Mouse (Mus musculus): Measurements from ENCODE around the gene Gm5089. TPM values are rescaled to one million over a fixed set of nuclear protein-coding genes. Genes with fewer than 3 reads are reported as not detected.
"Not testable (repeated sequence)": the region's sequence is repeated elsewhere in the genome, so short reads cannot be mapped to it uniquely, and the experiment has no call there.

Gene Gm5089
- total and polyA plus RNA-seq, 3 experiments: not detected

DNA sequence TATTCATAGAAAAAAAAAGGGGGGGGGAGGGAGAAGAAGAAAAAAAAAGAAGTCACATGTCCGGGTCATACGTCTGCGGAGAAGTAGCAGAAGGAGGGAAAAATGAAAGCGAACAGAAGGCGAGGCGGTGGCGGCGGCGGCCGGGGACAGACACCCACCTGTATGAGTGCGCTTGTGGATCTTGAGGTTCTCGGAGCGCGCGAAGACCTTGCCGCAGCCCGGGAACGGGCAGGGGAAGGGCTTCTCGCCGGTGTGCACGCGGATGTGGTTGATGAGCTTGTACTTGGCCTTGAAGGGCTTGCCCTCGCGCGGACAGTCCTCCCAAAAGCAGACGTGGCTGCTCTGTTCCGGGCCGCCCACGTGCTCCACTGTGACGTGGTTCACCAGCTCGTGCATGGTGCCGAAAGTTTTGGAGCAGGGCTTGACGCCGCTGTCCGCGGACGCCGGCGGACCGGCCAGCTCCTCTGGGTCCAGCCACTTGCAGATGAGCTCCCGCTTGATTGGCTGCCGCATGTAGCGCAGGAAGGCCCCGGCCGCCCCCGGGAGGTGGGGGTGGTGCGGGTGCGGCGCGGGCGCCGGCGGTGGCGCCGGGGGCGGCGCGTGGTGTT, 12.9 kb upstream of the Gm5089 start:
- peak overlapping the region; percentile 93 to 94 for H3K4me3 ChIP-seq (ENCODE audit: control insufficient read depth in 1 of 2, insufficient read depth in 1 of 2, low read depth in 2 of 2, low read length in 2 of 2)
- peak; percentile 83 for DNase-seq (ENCODE audit: low read depth, low spot score)
- H3K4me1 ChIP-seq (ENCODE audit: control insufficient read depth in 1 of 2, insufficient read depth in 2 of 2, low read length in 2 of 2): peaks cover 13 to 14% of the 10 kb centered on the region in 2 experiments
- peak overlapping the region; percentile 84 for H3K27ac ChIP-seq (ENCODE audit: control insufficient read depth, low read depth, low read length)
- not testable (repeated sequence) for H3K9me3 ChIP-seq (replicated peaks; ENCODE audit: insufficient read depth, low read length); H3K27me3 ChIP-seq (ENCODE audit: control insufficient read depth in 1 of 2, insufficient read depth in 2 of 2, low read length in 2 of 2)
- peak overlapping the region; percentile 93 for H3K9ac ChIP-seq (ENCODE audit: control insufficient read depth, low read depth, low read length, poor library complexity, severe bottlenecking)
- peaks cover 50% of the 10 kb centered on the region for H3K79me2 ChIP-seq (ENCODE audit: control insufficient read depth, insufficient read depth, low read length, poor library complexity)
- TF ChIP-seq POLR2A (IDR thresholded peaks at IDR 0.05; ENCODE audit: control insufficient read depth in 1 of 2, insufficient read depth in 1 of 2, low read depth in 1 of 2, low read length in 2 of 2, poor library complexity in 1 of 2) (0 out of 4 replicates have a peak, but pooled peaks of 1 of the 2 experiments have one; percentile 45), MAZ (IDR thresholded peaks at IDR 0.05; ENCODE audit: low read depth, low read length) (peak; percentile 61; the same call in 1 of the 2 replicates), SMC3 (IDR thresholded peaks at IDR 0.05; ENCODE audit: low read depth, low read length) (0 out of 2 replicates have a peak, but pooled peaks have one; percentile 1), ZNF384 (IDR thresholded peaks at IDR 0.05; ENCODE audit: low read depth, low read length) (peak; percentile 81), USF1 (IDR thresholded peaks at IDR 0.05; ENCODE audit: low read depth, low read length) (peak; percentile 60), MYC (IDR thresholded peaks at IDR 0.05; ENCODE audit: low read depth, low read length) (peak; percentile 81), MXI1 (IDR thresholded peaks at IDR 0.05; ENCODE audit: low read depth, low read length) (peak; percentile 72), BHLHE40 (IDR thresholded peaks at IDR 0.05; ENCODE audit: borderline replicate concordance, low read depth, low read length) (peak; percentile 26; the same call in 1 of the 2 replicates), TBP (IDR thresholded peaks at IDR 0.05; ENCODE audit: low read depth, low read length) (0 out of 2 replicates have a peak, but pooled peaks have one; percentile 35), SIN3A (IDR thresholded peaks at IDR 0.05; ENCODE audit: low read length) (peak; percentile 31; the same call in 1 of the 2 replicates), MAX (IDR thresholded peaks at IDR 0.05; ENCODE audit: low read length) (peak; percentile 88), TCF12 (IDR thresholded peaks at IDR 0.05; ENCODE audit: low read depth, low read length) (0 out of 2 replicates have a peak, but pooled peaks have one; percentile 6)
- peaks cover 3 to 19% of the 10 kb centered on the region in 2 experiments for H3K36me3 ChIP-seq (ENCODE audit: control insufficient read depth in 1 of 2, insufficient read depth in 2 of 2, low read length in 2 of 2)

DNA sequence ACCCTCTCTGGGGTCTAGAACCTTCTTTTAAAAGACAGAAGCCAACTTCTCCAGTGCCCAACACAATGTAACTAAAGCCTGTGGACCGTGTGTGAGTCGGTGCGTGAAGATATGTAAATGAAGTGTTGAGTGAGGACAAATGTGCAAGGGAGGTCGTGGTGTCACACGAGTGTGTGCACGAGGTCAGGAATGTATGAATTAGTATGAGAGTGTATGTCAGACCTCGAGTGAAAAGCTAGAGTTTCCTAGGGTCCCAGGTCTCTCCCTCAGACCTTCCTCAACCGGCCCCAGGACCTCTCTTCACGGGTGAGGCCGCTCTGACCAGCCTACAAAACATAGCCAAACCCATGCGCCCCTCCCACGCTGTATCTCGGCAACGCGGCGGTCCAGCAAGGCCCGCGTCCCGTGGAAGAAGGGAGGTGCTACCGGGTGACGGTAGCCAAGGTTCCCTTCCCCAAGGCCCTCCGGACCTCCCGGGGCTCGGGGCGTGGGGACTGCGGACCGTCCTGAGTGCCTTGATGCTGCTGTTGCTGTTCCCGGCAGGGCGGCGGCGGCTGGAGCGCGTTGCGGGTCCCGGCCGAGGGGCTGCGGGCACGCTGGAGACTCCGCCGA, 12.3 kb upstream of the Gm5089 start:
- Histone ChIP-seq H3K27ac (ENCODE audit: control insufficient read depth, low read depth, low read length) (peak overlapping the region; percentile 84), H3K36me3 (ENCODE audit: control insufficient read depth in 1 of 2, insufficient read depth in 2 of 2, low read length in 2 of 2) (peaks cover 3 to 19% of the 10 kb centered on the region in 2 experiments), H3K4me3 (ENCODE audit: control insufficient read depth in 1 of 2, insufficient read depth in 1 of 2, low read depth in 2 of 2, low read length in 2 of 2) (peak overlapping the region; percentile 93 to 94), H3K4me1 (ENCODE audit: control insufficient read depth in 1 of 2, insufficient read depth in 2 of 2, low read length in 2 of 2) (peaks cover 13 to 14% of the 10 kb centered on the region in 2 experiments), H3K9me3 (replicated peaks; ENCODE audit: insufficient read depth, low read length) (no peaks in the 10 kb centered on the region), H3K9ac (ENCODE audit: control insufficient read depth, low read depth, low read length, poor library complexity, severe bottlenecking) (peak overlapping the region; percentile 93), H3K79me2 (ENCODE audit: control insufficient read depth, insufficient read depth, low read length, poor library complexity) (peaks cover 50% of the 10 kb centered on the region), H3K27me3 (ENCODE audit: control insufficient read depth in 1 of 2, insufficient read depth in 2 of 2, low read length in 2 of 2) (no peaks in the 10 kb centered on the region)
- peak; percentile 69 for DNase-seq (ENCODE audit: low read depth, low spot score)
- TF ChIP-seq USF2 (IDR thresholded peaks at IDR 0.05; ENCODE audit: borderline replicate concordance in 1 of 2, insufficient read depth in 1 of 2, low read depth in 1 of 2, low read length in 2 of 2) (no peak), ZNF384 (IDR thresholded peaks at IDR 0.05; ENCODE audit: low read depth, low read length) (no peak), MXI1 (IDR thresholded peaks at IDR 0.05; ENCODE audit: low read depth, low read length) (peak; percentile 52; the same call in 1 of the 2 replicates), CTCF (IDR thresholded peaks at IDR 0.05 in 2 of 3, conservative IDR thresholded peaks at IDR 0.05 in 1 of 3; ENCODE audit: control insufficient read depth in 1 of 3, insufficient read depth in 1 of 3, low read depth in 2 of 3, low read length in 3 of 3, poor library complexity in 1 of 3, severe bottlenecking in 1 of 3) (no peak), MYC (IDR thresholded peaks at IDR 0.05; ENCODE audit: low read depth, low read length) (peak; percentile 58; the same call in 1 of the 2 replicates), RCOR1 (IDR thresholded peaks at IDR 0.05; ENCODE audit: low read depth, low read length) (no peak), TBP (IDR thresholded peaks at IDR 0.05; ENCODE audit: low read depth, low read length) (0 out of 2 replicates have a peak, but pooled peaks have one; percentile 34), UBTF (IDR thresholded peaks at IDR 0.05; ENCODE audit: borderline replicate concordance, insufficient read depth, low read depth, low read length) (no peak), ZMIZ1 (IDR thresholded peaks at IDR 0.05; ENCODE audit: low read depth, low read length) (no peak), SMC3 (IDR thresholded peaks at IDR 0.05; ENCODE audit: low read depth, low read length) (no peak), MAZ (IDR thresholded peaks at IDR 0.05; ENCODE audit: low read depth, low read length) (no peak), MYB (IDR thresholded peaks at IDR 0.05; ENCODE audit: low read depth, low read length) (no peak), ELF1 (IDR thresholded peaks at IDR 0.05; ENCODE audit: low read depth, low read length) (no peak), GATA1 (IDR thresholded peaks at IDR 0.05; ENCODE audit: low read depth, low read length) (no peak), EP300 (IDR thresholded peaks at IDR 0.05; ENCODE audit: low read depth in 1 of 2, low read length in 2 of 2) (0 out of 4 replicates have a peak, but pooled peaks of 1 of the 2 experiments have one; percentile 2), POLR2AphosphoS5 (IDR thresholded peaks at IDR 0.05; ENCODE audit: borderline replicate concordance, low read depth, low read length) (no peak), POLR2AphosphoS2 (IDR thresholded peaks at IDR 0.05; ENCODE audit: low read length) (peak; percentile 43; the same call in 1 of the 2 replicates), NRF1 (IDR thresholded peaks at IDR 0.05; ENCODE audit: insufficient read depth, low read depth, low read length, poor library complexity, severe bottlenecking) (no peak), ETS1 (IDR thresholded peaks at IDR 0.05; ENCODE audit: low read depth, low read length) (no peak), RAD21 (IDR thresholded peaks at IDR 0.05; ENCODE audit: low read depth, low read length) (no peak), JUND (IDR thresholded peaks at IDR 0.05; ENCODE audit: low read depth, low read length) (no peak), CHD2 (IDR thresholded peaks at IDR 0.05; ENCODE audit: low read length) (no peak)
